In genomic region chr2:145859932-145860801, GRCm38 (mm10) we compare ENCODE assay signal across 8 mouse cellular contexts. TPM values are rescaled to one million over a fixed set of nuclear protein-coding genes. Genes with fewer than 3 reads are reported as not detected.
DNase-seq lines count a peak whose midpoint lies in the region; ATAC-seq and TF ChIP-seq lines count a peak whose summit lies in the region.

No protein-coding gene starts in this region.

- in situ Hi-C loops in CH12.LX (cut with MboI; ENCODE audit: low pct_ligation_motif_present, low pct_unique_long_range_greater_than_20kb, low sequenced_read_pairs), result no loop called here

- H3K4me3 ChIP-seq in CH12.LX (replicated peaks in 1 of 3; ENCODE audit: low read depth in 2 of 3, low read length in 2 of 3, poor library complexity in 1 of 3), result no peak overlapping the region
- peak overlapping the region; percentile 42 for H3K4me3 ChIP-seq in forebrain, embryonic 15.5 days
- H3K4me3 ChIP-seq in liver, embryonic 15.5 days (replicated peaks), result peak overlapping the region; percentile 12; the same call in 1 of the 2 replicates
- peak overlapping the region; percentile 27 for H3K4me3 ChIP-seq in neural tube, embryonic 12.5 days

- peaks cover 12% of the 10 kb centered on the region for H3K27me3 ChIP-seq in CH12.LX (replicated peaks)
- no peaks in the 10 kb centered on the region for H3K27me3 ChIP-seq in forebrain, embryonic 15.5 days
- no peaks in the 10 kb centered on the region for H3K27me3 ChIP-seq in liver, embryonic 15.5 days
- no peaks in the 10 kb centered on the region for H3K27me3 ChIP-seq in neural tube, embryonic 12.5 days (replicated peaks)

- peak in 1 of 2 experiments; percentile 66; a peak in 2 of 4 replicates for TF ChIP-seq CTCF in CH12.LX (conservative IDR thresholded peaks at IDR 0.05 in 1 of 2, IDR thresholded peaks at IDR 0.05 in 1 of 2; ENCODE audit: low read depth in 2 of 2, low read length in 2 of 2)

- ATAC-seq in forebrain, embryonic 15.5 days (replicated peaks), result peak; percentile 84
- ATAC-seq in liver, embryonic 15.5 days (ENCODE audit: insufficient read depth), result peak; percentile 53; the same call in 1 of the 2 replicates
- ATAC-seq in neural tube, embryonic 12.5 days (ENCODE audit: low FRiP score, low read depth), result peak; percentile 88

- whole genome bisulfite sequencing in forebrain, embryonic 15.5 days, result 3% methylated on average over 40 of the region's 40 CpGs
- WGBS in liver, embryonic 15.5 days (ENCODE audit: insufficient replicate concordance), result 30% methylated on average over 40 of the region's 40 CpGs
- WGBS in neural tube, embryonic 12.5 days, result 25% methylated on average over 40 of the region's 40 CpGs

- no peaks in the 10 kb centered on the region for H3K9me3 ChIP-seq in CH12.LX (replicated peaks; ENCODE audit: low read length)
- H3K9me3 ChIP-seq in forebrain, embryonic 15.5 days, result no peaks in the 10 kb centered on the region
- no peaks in the 10 kb centered on the region for H3K9me3 ChIP-seq in liver, embryonic 15.5 days (replicated peaks)
- no peaks in the 10 kb centered on the region for H3K9me3 ChIP-seq in neural tube, embryonic 12.5 days

- no peaks in the 10 kb centered on the region for H3K79me2 ChIP-seq in CH12.LX (replicated peaks; ENCODE audit: control insufficient read depth, extremely low read depth, insufficient read depth, poor library complexity, severe bottlenecking)

- H3K4me1 ChIP-seq in CH12.LX (ENCODE audit: control insufficient read depth in 1 of 2, insufficient read depth in 2 of 2), result peaks cover 2 to 27% of the 10 kb centered on the region in 2 experiments; a peak in 3 of 4 replicates
- peaks cover 33% of the 10 kb centered on the region for H3K4me1 ChIP-seq in forebrain, embryonic 15.5 days
- peaks cover 10% of the 10 kb centered on the region; the same call in 1 of the 2 replicates for H3K4me1 ChIP-seq in liver, embryonic 15.5 days (replicated peaks)
- peaks cover 16% of the 10 kb centered on the region for H3K4me1 ChIP-seq in neural tube, embryonic 12.5 days

- no peak overlapping the region for H3K9ac ChIP-seq in CH12.LX (ENCODE audit: insufficient read depth, low read depth)
- H3K9ac ChIP-seq in forebrain, embryonic 15.5 days (replicated peaks), result peak overlapping the region; percentile 39
- no peak overlapping the region for H3K9ac ChIP-seq in liver, embryonic 15.5 days
- peak overlapping the region; percentile 38 for H3K9ac ChIP-seq in neural tube, embryonic 12.5 days

- H3K36me3 ChIP-seq in CH12.LX (replicated peaks in 1 of 2; ENCODE audit: control insufficient read depth in 1 of 2, insufficient read depth in 1 of 2, low read length in 1 of 2), result no peaks in the 10 kb centered on the region
- H3K36me3 ChIP-seq in forebrain, embryonic 15.5 days, result no peaks in the 10 kb centered on the region
- H3K36me3 ChIP-seq in liver, embryonic 15.5 days (replicated peaks), result no peaks in the 10 kb centered on the region
- H3K36me3 ChIP-seq in neural tube, embryonic 12.5 days, result no peaks in the 10 kb centered on the region

- dilution Hi-C loops in CH12.LX (cut with MboI; ENCODE audit: extremely low pct_ligation_motif_present, extremely low pct_unique_long_range_greater_than_20kb, low sequenced_read_pairs), result no loop called here

- no peak; the same call in none of the 2 replicates for TF ChIP-seq RAD21 in CH12.LX (IDR thresholded peaks at IDR 0.05; ENCODE audit: low read depth, low read length)

- no peak for TF ChIP-seq EP300 in CH12.LX (IDR thresholded peaks at IDR 0.05; ENCODE audit: low read length)

- DNase-seq in CH12.LX (ENCODE audit: extremely low read depth), result peak; percentile 39
- peak; percentile 81 for DNase-seq in cerebellum, adult 11-12 months
- DNase-seq in heart, postnatal 10 days, result peak; percentile 89 to 92
- DNase-seq in layer of hippocampus, adult 11-12 months (ENCODE audit: low spot score), result peak; percentile 95
- DNase-seq in testis, postnatal 10 days (ENCODE audit: low spot score), result peak; percentile 84

- H3K4me2 ChIP-seq in CH12.LX (ENCODE audit: insufficient read depth, low read depth, poor library complexity, severe bottlenecking), result peak overlapping the region; percentile 53
- H3K4me2 ChIP-seq in forebrain, embryonic 15.5 days (replicated peaks), result peak overlapping the region; percentile 67
- peak overlapping the region; percentile 52 for H3K4me2 ChIP-seq in liver, embryonic 15.5 days
- H3K4me2 ChIP-seq in neural tube, embryonic 12.5 days (replicated peaks), result peak overlapping the region; percentile 59

- no peak overlapping the region for H3K27ac ChIP-seq in CH12.LX (ENCODE audit: insufficient read depth, low read depth)
- H3K27ac ChIP-seq in forebrain, embryonic 15.5 days (replicated peaks), result peak overlapping the region; percentile 82
- H3K27ac ChIP-seq in liver, embryonic 15.5 days (replicated peaks), result no peak overlapping the region
- peak overlapping the region; percentile 65 for H3K27ac ChIP-seq in neural tube, embryonic 12.5 days

- TF ChIP-seq POLR2A in CH12.LX (IDR thresholded peaks at IDR 0.05; ENCODE audit: low read depth, low read length), result no peak

- intact Hi-C loops in heart, postnatal 10 days (cut with DNase I), result loop anchor here (2.0 to 5.0 kb wide), 2 partner anchors 63 to 159 kb away; no protein-coding TSS in a partner anchor

TF ChIP-seq in CH12.LX, 34 proteins besides CTCF, POLR2A, EP300 and RAD21:
- TF ChIP-seq ZNF384 (IDR thresholded peaks at IDR 0.05; ENCODE audit: low read depth, low read length) (no peak), SMC3 (IDR thresholded peaks at IDR 0.05; ENCODE audit: low read depth, low read length) (peak; percentile 31; the same call in 1 of the 2 replicates)

RNA-seq across cellular contexts. Expression of gene Naa20, which starts 41.7 kb away (rescaled TPM):
- 79.8 and 102 TPM in 2 replicates for total RNA-seq in CH12.LX (2012; rRNA removed)
- 264 and 327 TPM in 2 replicates for total RNA-seq in CH12.LX (2014; rRNA removed)
- 121 and 136 TPM in 2 replicates for polyA plus RNA-seq in CH12.LX (2012; ENCODE audit: insufficient read length, low read depth)
- 124 TPM in 2 replicates for polyA plus RNA-seq in forebrain, embryonic 15.5 days (2015; fragmentation: Nextera tagmentation; extraction: Ambion mirVana)
- 100 to 1,000 TPM; 109 to 110 TPM for total RNA-seq in heart, postnatal 10 days (2021)
- polyA plus RNA-seq in liver, embryonic 15.5 days (2015; fragmentation: Nextera tagmentation; extraction: Ambion mirVana), result 46.5 and 50.3 TPM in 2 replicates
- polyA plus RNA-seq in neural tube, embryonic 12.5 days (2016; fragmentation: Nextera tagmentation; extraction: Ambion mirVana), result 120 and 126 TPM in 2 replicates

Comparison
In these comparisons a context has a peak if more than half of its experiments do, and no peak if none do; other contexts are left out.
1. DNase-seq: peak in every context shown above with its lines; median percentile 95 in layer of hippocampus, adult 11-12 months; 90 in heart, postnatal 10 days; 84 in testis, postnatal 10 days; 81 in cerebellum, adult 11-12 months; 39 in CH12.LX.
2. H3K27ac ChIP-seq: peak in forebrain, embryonic 15.5 days (single experiment) and neural tube, embryonic 12.5 days (single experiment); none in CH12.LX (single experiment) and liver, embryonic 15.5 days (single experiment).
3. H3K4me3 ChIP-seq: peak in forebrain, embryonic 15.5 days (single experiment), liver, embryonic 15.5 days (single experiment) and neural tube, embryonic 12.5 days (single experiment); none in CH12.LX (0 of 3).
4. H3K9ac ChIP-seq: peak in forebrain, embryonic 15.5 days (single experiment) and neural tube, embryonic 12.5 days (single experiment); none in CH12.LX (single experiment) and liver, embryonic 15.5 days (single experiment).
5. Peak in every context shown above with its lines, with median percentiles within 50 percentile points of each other: H3K4me2 ChIP-seq and ATAC-seq.